Mouse (Mus musculus) bone marrow macrophage, adult 2 months (primary cell): Measurements from ENCODE around the gene Mapk9.

Source experiments
- CTCF ChIP-seq: IDR thresholded peaks from 2 replicates; pipeline ENCODE4 v1.5.1; 2012; ENCODE audit warnings: low read depth, mild to moderate bottlenecking, low read length, moderate library complexity
- POLR2A ChIP-seq: IDR thresholded peaks from 2 replicates; pipeline ENCODE4 v1.6.1; 2012; ENCODE audit warnings: mild to moderate bottlenecking, low read depth, low read length, borderline replicate concordance

DNA sequence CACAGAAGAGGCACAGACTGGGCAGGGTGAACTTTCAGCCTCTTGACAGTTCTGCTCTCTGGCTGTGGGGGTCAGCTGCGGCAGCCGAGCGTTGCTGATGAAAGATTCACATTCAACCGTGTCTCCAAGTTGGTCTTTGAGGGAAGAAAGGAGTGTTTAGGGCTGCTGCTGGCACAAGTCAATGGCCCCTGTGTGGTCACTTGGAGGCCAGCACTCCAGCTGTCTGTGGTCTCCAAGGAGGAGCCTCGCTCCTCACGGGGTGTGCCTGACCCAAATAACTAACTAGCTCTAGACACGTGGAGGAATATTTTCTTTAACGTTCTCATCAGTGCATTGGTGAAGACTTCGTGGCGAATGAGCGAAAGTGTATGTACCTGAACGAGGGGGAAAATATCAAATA lies 14.6 kb upstream of the Mapk9 start:
- TF ChIP-seq POLR2A (no peak), CTCF (no peak)
